ENCODE assay signal across 20 mouse cellular contexts in genomic region chr10:3710081-3710480, GRCm38 (mm10). TPM values are rescaled to one million over a fixed set of nuclear protein-coding genes. Genes with fewer than 3 reads are reported as not detected.
DNase-seq lines count a peak whose midpoint lies in the region; ATAC-seq lines count a peak whose summit lies in the region.
"Had no signal": no experiment of that assay in that cellular context is flagged by ENCODE, and none has a peak within 500 bp of the region (broad histone marks: within the 10 kb centered on the region; RNA-seq: fewer than 3 reads in every experiment).

No protein-coding gene starts in this region.

- ATAC-seq in midbrain, embryonic 11.5 days (ENCODE audit: low FRiP score) = no peak
- no peak for ATAC-seq in midbrain, embryonic 16.5 days
- ATAC-seq: activated CD4-positive, CD25-positive, alpha-beta regulatory T cell, adult 4 months; CD4-positive, CD25-positive, alpha-beta regulatory T cell, adult 4 months; Patski had no signal

- H3K4me1 ChIP-seq in midbrain, embryonic 11.5 days (ENCODE audit: control insufficient read depth, insufficient read depth, low read length) = no peaks in the 10 kb centered on the region
- no peaks in the 10 kb centered on the region for H3K4me1 ChIP-seq in midbrain, embryonic 16.5 days (ENCODE audit: control insufficient read depth, insufficient read depth, low read length)

- no peak overlapping the region for H3K4me3 ChIP-seq in midbrain, embryonic 11.5 days (ENCODE audit: low read depth, low read length)
- H3K4me3 ChIP-seq in midbrain, embryonic 16.5 days (ENCODE audit: low read depth, low read length) = no peak overlapping the region

- no peak overlapping the region for H3K27ac ChIP-seq in midbrain, embryonic 11.5 days (ENCODE audit: low read depth, low read length)
- H3K27ac ChIP-seq in midbrain, embryonic 16.5 days (ENCODE audit: low read length) = no peak overlapping the region

- no peaks in the 10 kb centered on the region for H3K27me3 ChIP-seq in midbrain, embryonic 11.5 days (ENCODE audit: control insufficient read depth, insufficient read depth, low read length)
- H3K27me3 ChIP-seq in midbrain, embryonic 16.5 days (ENCODE audit: control insufficient read depth, insufficient read depth, low read depth, low read length) = no peaks in the 10 kb centered on the region
- H3K27me3 ChIP-seq: CH12.LX, Patski had no signal

- peak; percentile 84 for DNase-seq in heart, adult 11 months
- no peak for DNase-seq in heart, adult 8-10 months (ENCODE audit: low spot score)
- DNase-seq in midbrain, embryonic 11.5 days (ENCODE audit: low spot score, missing footprints) = peak; percentile 51
- DNase-seq: adrenal gland, adult 2 months; adrenal gland, adult 8-10 months; adrenal gland, postnatal 10 days; adrenal gland, postnatal 14 days; adrenal gland, postnatal 25 days; adrenal gland, postnatal 36 days; B cell, adult 2 months; cerebellum, adult 11 months; cerebellum, adult 11-12 months; cerebellum, adult 18-20 months had no signal

- WGBS in midbrain, embryonic 11.5 days = 94% methylated on average over 3 of the region's 3 CpGs
- 93% methylated on average over 3 of the region's 3 CpGs for WGBS in midbrain, embryonic 16.5 days

- no peaks in the 10 kb centered on the region for H3K36me3 ChIP-seq in midbrain, embryonic 11.5 days (ENCODE audit: control insufficient read depth, insufficient read depth, low read length)
- no peaks in the 10 kb centered on the region for H3K36me3 ChIP-seq in midbrain, embryonic 16.5 days (ENCODE audit: control insufficient read depth, insufficient read depth, low read length)
- H3K36me3 ChIP-seq: G1E had no signal

- H3K9me3 ChIP-seq in midbrain, embryonic 11.5 days (ENCODE audit: control insufficient read depth, low read length) = no peaks in the 10 kb centered on the region
- no peaks in the 10 kb centered on the region for H3K9me3 ChIP-seq in midbrain, embryonic 16.5 days (replicated peaks; ENCODE audit: control insufficient read depth, low read length, poor library complexity, severe bottlenecking)
- H3K9me3 ChIP-seq: G1E had no signal

- no peak overlapping the region for H3K9ac ChIP-seq in midbrain, embryonic 11.5 days (ENCODE audit: low read length)
- no peak overlapping the region for H3K9ac ChIP-seq in midbrain, embryonic 16.5 days (ENCODE audit: low read depth, low read length)

- H3K4me2 ChIP-seq in midbrain, embryonic 11.5 days = no peak overlapping the region
- no peak overlapping the region for H3K4me2 ChIP-seq in midbrain, embryonic 16.5 days (ENCODE audit: low read length)

RNA-seq across cellular contexts. Expression of gene Plekhg1, which starts 30.1 kb away (rescaled TPM):
- total RNA-seq in heart, adult 8-10 months (2022) = 1 to 10 TPM; 5.9 to 8.6 (median 7.2) TPM
- 16.4 and 16.8 TPM in 2 replicates for polyA plus RNA-seq in midbrain, embryonic 11.5 days (2014; fragmentation: Nextera tagmentation; extraction: Ambion mirVana)
- 7.8 and 8.1 TPM in 2 replicates for polyA plus RNA-seq in midbrain, embryonic 16.5 days (2015; fragmentation: Nextera tagmentation; extraction: Ambion mirVana)
- total RNA-seq: MEL had no signal
